Mouse (Mus musculus): ENCODE data around the gene Kcnj14. TPM values are rescaled to one million over a fixed set of nuclear protein-coding genes. Genes with fewer than 3 reads are reported as not detected.

Kcnj14 gene
- polyA plus RNA-seq, 1 experiment from 2014 or later = 0.44 TPM

DNA sequence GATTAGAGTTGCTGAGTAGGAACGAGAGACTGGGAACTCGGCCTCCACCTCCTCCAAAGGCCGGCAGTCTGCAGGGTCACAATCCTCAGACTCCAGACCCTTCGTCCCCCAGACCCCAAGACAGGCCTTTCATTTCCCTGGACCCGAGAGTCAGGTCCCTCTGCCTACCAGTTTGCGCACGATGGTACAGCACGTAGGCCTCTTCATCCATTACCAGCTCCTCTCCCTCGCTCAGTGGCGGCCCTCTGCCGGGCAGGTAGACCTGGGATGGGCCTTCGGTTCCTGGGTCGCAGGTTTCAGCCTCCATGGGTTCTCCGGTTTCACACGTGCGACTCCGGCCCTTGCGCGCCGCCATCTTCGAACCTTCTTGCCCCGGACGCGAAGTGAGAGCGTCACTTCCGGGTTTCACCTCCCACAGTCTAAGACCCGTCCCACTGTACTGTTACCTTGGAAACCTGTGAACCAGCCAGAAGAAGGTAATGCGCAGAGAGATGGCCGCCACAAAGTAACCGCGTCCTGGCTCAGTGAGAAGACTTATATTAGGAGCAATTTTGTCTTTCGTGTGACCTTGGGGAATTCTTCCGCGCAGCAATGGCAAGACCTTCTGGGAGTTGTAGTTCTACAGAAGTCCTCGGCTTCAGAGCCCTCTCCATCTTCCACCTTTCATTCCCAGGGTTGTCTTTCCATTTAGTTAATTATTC, 6.0 kb upstream of the Kcnj14 start, which contains the start of gene Grwd1:
Grwd1 (minus strand) TSS at position 518 of the 701 bp plus-strand sequence.
- Histone ChIP-seq H3K36me3 (peaks cover 38% of the 10 kb centered on the region), H3K27ac (peak within 1 kb of the TSS; percentile 66), H3K9ac (peak within 1 kb of the TSS; percentile 78), H3K4me2 (peak within 1 kb of the TSS; percentile 80), H3K9me3 (replicated peaks) (no peaks in the 10 kb centered on the region), H3K4me3 (peak within 1 kb of the TSS; percentile 81), H3K27me3 (peaks cover 44% of the 10 kb centered on the region), H3K4me1 (replicated peaks) (peaks cover 27% of the 10 kb centered on the region)
- WGBS = under 1% methylated on average over 35 of the region's 35 CpGs
- peak; percentile 71 for ATAC-seq (replicated peaks; ENCODE audit: insufficient number of reproducible peaks, insufficient read depth, low FRiP score, low read depth)

DNA sequence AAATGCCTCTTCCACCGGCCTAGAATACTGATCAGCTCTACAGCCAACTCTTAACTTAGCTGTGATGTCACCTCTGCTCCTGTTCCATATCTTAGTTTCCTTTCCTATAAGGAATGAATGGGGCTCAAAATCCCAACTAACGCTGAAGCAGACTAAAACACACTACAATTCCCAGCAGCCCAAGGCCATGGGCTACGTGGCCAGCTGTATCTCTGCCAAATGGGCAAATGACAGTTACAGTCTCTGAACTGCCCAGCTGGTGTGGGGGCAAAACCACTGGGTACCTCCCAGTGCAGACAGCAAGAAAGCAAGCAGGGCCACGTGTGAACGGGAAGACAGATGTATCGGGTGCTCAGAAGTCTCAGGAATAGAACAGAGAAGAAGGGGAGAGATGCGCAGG, 2.0 kb upstream of the Kcnj14 start:
- Histone ChIP-seq H3K9me3 (replicated peaks) (no peaks in the 10 kb centered on the region), H3K4me3 (no peak overlapping the region), H3K4me1 (replicated peaks) (peaks cover 9% of the 10 kb centered on the region), H3K9ac (no peak overlapping the region), H3K27ac (no peak overlapping the region), H3K36me3 (peaks cover 55% of the 10 kb centered on the region), H3K27me3 (peaks cover 4% of the 10 kb centered on the region), H3K4me2 (no peak overlapping the region)
- 90% methylated on average over 7 of the region's 7 CpGs for WGBS
- no peak for ATAC-seq (replicated peaks; ENCODE audit: insufficient number of reproducible peaks, insufficient read depth, low FRiP score, low read depth)

DNA sequence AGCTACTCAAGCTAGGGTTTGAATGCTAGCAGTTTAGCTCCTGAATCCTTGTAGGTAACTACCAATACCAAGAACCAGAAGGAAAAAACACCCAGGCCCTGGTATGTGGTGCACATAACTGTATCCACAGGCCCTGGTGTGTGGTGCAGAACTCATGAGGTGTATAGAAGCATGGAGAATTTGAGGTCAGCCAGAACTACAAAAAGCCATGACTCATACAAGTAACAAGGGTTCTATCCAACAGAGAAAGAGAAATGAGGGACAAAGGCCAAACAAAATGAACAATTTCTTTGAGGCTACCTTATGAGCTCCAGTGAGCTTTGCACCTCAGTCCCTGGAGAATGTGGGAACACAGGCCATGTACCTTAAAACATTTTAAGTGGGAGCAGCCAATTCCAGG, 3.7 kb downstream of the Kcnj14 start:
- no peak overlapping the region for H3K9ac ChIP-seq
- no peak overlapping the region for H3K4me3 ChIP-seq
- H3K27ac ChIP-seq = no peak overlapping the region
- H3K27me3 ChIP-seq = peaks cover 17% of the 10 kb centered on the region
- ATAC-seq (replicated peaks; ENCODE audit: insufficient number of reproducible peaks, insufficient read depth, low FRiP score, low read depth) = no peak
- H3K4me1 ChIP-seq (replicated peaks) = 0 out of 2 replicates have a peak, but pooled peaks cover 5% of the 10 kb centered on the region
- H3K9me3 ChIP-seq (replicated peaks) = no peaks in the 10 kb centered on the region
- peaks cover 20% of the 10 kb centered on the region for H3K36me3 ChIP-seq
- H3K4me2 ChIP-seq = no peak overlapping the region

DNA sequence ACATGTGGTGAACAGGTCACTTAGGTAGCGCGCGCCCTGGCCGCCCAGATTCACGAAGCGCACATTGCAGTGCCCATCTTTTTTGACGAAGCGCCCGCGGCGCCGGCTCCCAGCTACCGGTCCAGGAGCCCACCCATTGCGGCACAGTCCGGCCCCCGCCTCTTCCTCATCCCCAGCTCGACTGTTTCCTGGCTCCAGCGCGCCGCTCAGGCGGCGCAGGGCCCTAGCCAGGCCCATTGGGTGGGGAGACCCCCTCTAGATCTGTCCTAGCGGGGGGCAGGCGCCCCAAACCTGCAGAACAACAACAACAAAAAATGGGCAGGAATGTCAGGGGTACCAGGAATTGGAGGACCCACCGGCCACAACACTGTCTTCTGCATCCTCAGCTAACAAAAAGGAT, 4.7 kb downstream of the Kcnj14 start:
- Histone ChIP-seq H3K9ac (no peak overlapping the region), H3K4me2 (peak overlapping the region; percentile 55), H3K4me1 (replicated peaks) (peaks cover 9% of the 10 kb centered on the region), H3K27me3 (peaks cover 17% of the 10 kb centered on the region), H3K36me3 (peaks cover 9% of the 10 kb centered on the region; the same call in 1 of the 2 replicates), H3K9me3 (replicated peaks) (no peaks in the 10 kb centered on the region), H3K4me3 (peak overlapping the region; percentile 24), H3K27ac (no peak overlapping the region)
- no peak for ATAC-seq (replicated peaks; ENCODE audit: insufficient number of reproducible peaks, insufficient read depth, low FRiP score, low read depth)
- WGBS = 7% methylated on average over 25 of the region's 25 CpGs

DNA sequence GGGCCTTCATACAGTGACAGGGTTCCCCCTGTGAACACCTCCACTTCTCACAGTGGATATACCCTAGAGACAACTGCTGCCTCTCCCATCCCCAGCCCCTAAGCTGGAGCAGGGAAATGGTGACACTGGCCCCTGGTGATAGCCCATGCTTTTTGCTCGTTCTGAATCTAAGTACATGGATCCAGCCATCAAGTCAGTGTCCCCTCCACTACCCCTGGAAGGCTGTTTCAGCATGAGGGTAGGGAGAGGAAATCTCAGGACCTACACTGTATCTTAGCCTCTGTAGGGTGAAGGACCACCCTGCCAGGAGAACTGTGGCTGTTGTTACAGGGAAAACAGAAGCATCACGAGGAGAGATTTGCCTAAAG, 8.6 kb downstream of the Kcnj14 start:
- Histone ChIP-seq H3K4me3 (no peak overlapping the region), H3K27me3 (peaks cover 17% of the 10 kb centered on the region), H3K36me3 (peaks cover 20% of the 10 kb centered on the region), H3K9me3 (replicated peaks) (no peaks in the 10 kb centered on the region), H3K27ac (no peak overlapping the region), H3K9ac (no peak overlapping the region), H3K4me2 (no peak overlapping the region), H3K4me1 (replicated peaks) (peaks cover 25% of the 10 kb centered on the region)
- no peak for ATAC-seq (replicated peaks; ENCODE audit: insufficient number of reproducible peaks, insufficient read depth, low FRiP score, low read depth)
- WGBS = 63% methylated on average over 2 of the region's 2 CpGs

DNA sequence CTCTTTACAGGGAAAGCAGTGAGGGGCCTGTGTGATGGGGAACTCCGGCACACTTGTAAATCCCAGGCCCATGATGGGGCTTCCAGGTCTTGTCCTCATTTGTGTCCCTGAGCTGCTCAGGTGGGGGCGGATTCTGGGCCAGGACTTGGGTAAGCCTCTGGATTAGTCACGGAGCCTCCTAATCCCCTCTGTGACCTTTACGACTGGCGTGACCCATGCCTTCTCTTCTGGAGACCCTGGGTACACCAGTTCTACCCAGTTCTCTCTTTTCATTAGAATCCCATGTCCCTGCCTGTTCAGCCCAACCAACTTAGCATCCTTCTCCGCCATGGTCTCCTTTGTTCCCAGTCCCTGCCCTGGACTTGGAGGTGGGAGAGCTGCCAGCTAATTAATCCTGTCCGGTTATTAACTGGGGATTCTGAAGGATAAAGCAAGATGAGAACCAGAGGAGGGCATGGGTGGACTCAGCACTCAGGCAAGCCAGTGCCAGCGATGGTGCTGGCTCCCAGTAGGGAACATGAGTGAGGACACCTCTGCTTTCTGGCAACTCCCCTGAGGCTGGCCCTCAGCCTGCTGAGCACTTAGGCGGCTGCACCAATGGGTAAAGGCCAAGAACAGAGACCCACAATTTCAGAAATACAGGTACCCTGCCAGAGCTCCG, 9.1 kb downstream of the Kcnj14 start:
- H3K4me1 ChIP-seq (replicated peaks) = peaks cover 25% of the 10 kb centered on the region
- no peak overlapping the region for H3K9ac ChIP-seq
- H3K27ac ChIP-seq = no peak overlapping the region
- peaks cover 17% of the 10 kb centered on the region for H3K27me3 ChIP-seq
- ATAC-seq (replicated peaks; ENCODE audit: insufficient number of reproducible peaks, insufficient read depth, low FRiP score, low read depth) = no peak
- no peak overlapping the region for H3K4me3 ChIP-seq
- H3K9me3 ChIP-seq (replicated peaks) = no peaks in the 10 kb centered on the region
- 57% methylated on average over 10 of the region's 10 CpGs for WGBS
- peaks cover 25% of the 10 kb centered on the region for H3K36me3 ChIP-seq
- H3K4me2 ChIP-seq = no peak overlapping the region

DNA sequence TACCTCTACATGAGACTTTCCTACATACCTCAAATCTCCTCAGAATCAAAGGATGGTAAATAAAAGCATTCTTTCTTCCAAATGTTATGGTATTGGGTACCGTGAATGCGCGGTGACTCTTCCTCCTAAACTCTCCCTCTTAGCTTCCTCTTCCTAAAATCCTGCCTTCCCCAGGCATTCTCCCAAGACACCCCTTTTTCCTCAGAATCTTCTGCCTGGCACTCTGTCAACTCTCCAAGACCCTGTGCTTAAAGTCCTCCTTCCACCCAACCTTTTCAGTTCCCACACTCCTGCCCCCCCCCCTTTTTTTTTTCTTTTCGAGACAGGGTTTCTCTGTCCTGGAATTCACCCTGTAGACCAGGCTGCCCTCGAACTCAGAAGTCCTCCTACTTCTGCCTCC, 9.7 kb downstream of the Kcnj14 start:
- Histone ChIP-seq H3K4me1 (replicated peaks) (peaks cover 26% of the 10 kb centered on the region), H3K4me2 (peak overlapping the region; percentile 53), H3K9me3 (replicated peaks) (no peaks in the 10 kb centered on the region), H3K27me3 (peaks cover 14% of the 10 kb centered on the region), H3K4me3 (peak overlapping the region; percentile 94), H3K36me3 (peaks cover 31% of the 10 kb centered on the region), H3K27ac (no peak overlapping the region), H3K9ac (no peak overlapping the region)
- WGBS = 6% methylated on average over 5 of the region's 5 CpGs
- no peak for ATAC-seq (replicated peaks; ENCODE audit: insufficient number of reproducible peaks, insufficient read depth, low FRiP score, low read depth)

DNA sequence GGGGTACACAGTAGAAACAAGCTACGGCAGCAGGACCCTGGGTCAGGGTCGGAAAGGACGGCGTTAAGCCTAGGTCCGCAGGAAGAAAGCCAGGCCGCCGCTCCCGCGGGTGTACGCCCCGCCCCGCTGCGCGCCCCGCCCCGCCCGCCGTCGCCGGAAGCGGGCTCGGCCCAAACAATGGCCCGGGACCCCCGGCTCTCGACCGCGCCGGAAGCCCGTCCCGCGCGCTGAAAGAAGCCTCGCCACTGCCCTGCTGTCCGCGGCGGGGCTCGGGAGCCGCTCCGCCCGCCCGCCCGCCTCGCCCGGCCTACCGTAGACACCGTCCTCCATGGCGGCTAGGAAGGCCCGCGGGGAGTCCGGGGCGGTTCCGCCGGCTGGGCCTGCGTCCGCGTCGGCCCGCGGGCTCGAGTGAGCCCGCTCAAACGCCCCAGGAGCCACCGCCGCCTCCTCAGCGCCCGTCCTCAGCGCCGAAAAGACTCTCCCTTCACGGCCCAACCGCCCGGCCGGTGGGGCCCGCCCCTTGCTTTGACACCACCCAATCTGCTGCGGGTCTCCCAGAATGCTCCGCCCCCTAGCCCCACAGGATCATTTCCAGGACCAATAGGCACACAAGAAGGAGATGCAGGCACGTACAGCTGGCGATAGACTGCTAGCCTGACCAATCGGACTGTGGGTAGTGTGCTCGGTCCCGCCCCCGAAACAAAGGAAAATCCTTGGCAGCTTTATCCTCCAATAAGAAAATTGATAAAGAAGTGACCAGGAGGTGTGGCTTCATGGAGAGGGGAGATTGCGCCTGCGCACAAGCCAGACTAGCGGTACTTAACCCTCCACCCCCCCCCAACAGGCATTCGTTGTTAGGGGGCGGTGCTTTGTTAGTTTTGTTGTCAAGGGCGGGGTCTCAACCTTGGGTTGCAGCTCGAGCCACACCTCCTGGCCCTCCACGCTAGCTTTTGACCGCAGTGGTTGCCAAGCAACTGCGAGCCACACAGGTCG, 10.5 kb downstream of the Kcnj14 start, which contains the start of gene Cyth2:
Cyth2 (minus strand) TSS at position 795 of the 993 bp plus-strand sequence.
- Histone ChIP-seq H3K27ac (peak within 1 kb of the TSS; percentile 100), H3K27me3 (peaks cover 11% of the 10 kb centered on the region), H3K4me3 (peak within 1 kb of the TSS; percentile 94), H3K36me3 (peaks cover 38% of the 10 kb centered on the region), H3K9me3 (replicated peaks) (no peaks in the 10 kb centered on the region), H3K4me2 (peak within 1 kb of the TSS; percentile 79), H3K4me1 (replicated peaks) (peaks cover 27% of the 10 kb centered on the region), H3K9ac (peak within 1 kb of the TSS; percentile 99)
- ATAC-seq (replicated peaks; ENCODE audit: insufficient number of reproducible peaks, insufficient read depth, low FRiP score, low read depth) = peak; percentile 99
- under 1% methylated on average over 67 of the region's 92 CpGs for WGBS

- peak overlapping the region; percentile 79 for H3K4me2 ChIP-seq
- H3K36me3 ChIP-seq = peaks cover 50% of the 10 kb centered on the region
- ATAC-seq (replicated peaks; ENCODE audit: insufficient number of reproducible peaks, insufficient read depth, low FRiP score, low read depth) = no peak
- no peaks in the 10 kb centered on the region for H3K9me3 ChIP-seq (replicated peaks)
- H3K27me3 ChIP-seq = no peaks in the 10 kb centered on the region
- peaks cover 27% of the 10 kb centered on the region for H3K4me1 ChIP-seq (replicated peaks)
- peak overlapping the region; percentile 94 for H3K4me3 ChIP-seq
- WGBS = 87% methylated on average over 8 of the region's 8 CpGs
- H3K9ac ChIP-seq = peak overlapping the region; percentile 99
- no peak overlapping the region for H3K27ac ChIP-seq
Observed at GRCm38 (mm10) chr7:45812921-45813320, 11.7 kb downstream of the Kcnj14 start.

DNA sequence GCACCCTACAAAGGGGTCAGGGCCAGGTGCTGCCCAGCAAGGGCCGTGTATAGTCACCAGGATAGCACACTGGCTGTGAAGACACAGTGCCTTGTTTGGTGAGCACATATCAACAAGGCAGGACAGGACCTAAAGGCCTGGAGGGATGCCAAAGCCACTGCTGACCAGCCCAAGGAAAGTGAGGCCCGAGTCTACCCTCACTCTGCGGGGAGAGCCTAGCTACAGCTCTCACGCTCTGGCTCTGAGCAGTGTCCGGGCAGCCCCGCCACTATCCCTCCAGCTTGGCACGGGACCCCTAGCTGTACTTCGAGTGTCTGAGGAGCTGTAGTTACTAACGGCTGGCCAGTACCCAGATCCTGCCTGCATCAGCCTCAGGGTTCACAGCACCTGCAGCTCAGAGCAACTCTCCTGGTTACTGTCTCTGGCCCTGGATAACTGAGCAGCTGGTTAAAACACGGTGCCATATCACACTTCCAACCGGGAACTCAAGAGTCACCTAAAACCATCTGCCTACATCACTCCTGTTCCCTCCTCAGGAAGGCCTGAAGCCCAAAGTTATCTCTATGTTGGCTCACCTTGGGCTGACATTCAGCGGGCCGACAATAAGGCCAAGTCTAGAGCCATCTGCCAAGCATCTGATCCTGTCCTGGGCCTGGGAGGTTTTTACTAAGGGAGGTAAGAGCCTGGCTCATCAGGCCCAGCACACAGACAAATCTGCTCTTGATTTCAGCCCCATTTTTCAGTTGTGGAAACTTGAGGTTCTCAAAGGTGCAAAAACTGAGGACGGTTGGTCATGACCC, 15.1 kb downstream of the Kcnj14 start:
- Histone ChIP-seq H3K27me3 (no peaks in the 10 kb centered on the region), H3K27ac (no peak overlapping the region), H3K4me2 (no peak overlapping the region), H3K4me1 (replicated peaks) (peaks cover 22% of the 10 kb centered on the region), H3K9me3 (replicated peaks) (no peaks in the 10 kb centered on the region), H3K9ac (no peak overlapping the region), H3K36me3 (peaks cover 61% of the 10 kb centered on the region), H3K4me3 (no peak overlapping the region)
- ATAC-seq (replicated peaks; ENCODE audit: insufficient number of reproducible peaks, insufficient read depth, low FRiP score, low read depth) = no peak
- WGBS = 69% methylated on average over 13 of the region's 14 CpGs
